Mouse (Mus musculus): ENCODE results near the gene Znrf2. TPM values are rescaled to one million over a fixed set of nuclear protein-coding genes. Genes with fewer than 3 reads are reported as not detected.

The Znrf2 gene
- polyA plus RNA-seq (2017; shearing (Covaris generic)), result 12.9 TPM

DNA sequence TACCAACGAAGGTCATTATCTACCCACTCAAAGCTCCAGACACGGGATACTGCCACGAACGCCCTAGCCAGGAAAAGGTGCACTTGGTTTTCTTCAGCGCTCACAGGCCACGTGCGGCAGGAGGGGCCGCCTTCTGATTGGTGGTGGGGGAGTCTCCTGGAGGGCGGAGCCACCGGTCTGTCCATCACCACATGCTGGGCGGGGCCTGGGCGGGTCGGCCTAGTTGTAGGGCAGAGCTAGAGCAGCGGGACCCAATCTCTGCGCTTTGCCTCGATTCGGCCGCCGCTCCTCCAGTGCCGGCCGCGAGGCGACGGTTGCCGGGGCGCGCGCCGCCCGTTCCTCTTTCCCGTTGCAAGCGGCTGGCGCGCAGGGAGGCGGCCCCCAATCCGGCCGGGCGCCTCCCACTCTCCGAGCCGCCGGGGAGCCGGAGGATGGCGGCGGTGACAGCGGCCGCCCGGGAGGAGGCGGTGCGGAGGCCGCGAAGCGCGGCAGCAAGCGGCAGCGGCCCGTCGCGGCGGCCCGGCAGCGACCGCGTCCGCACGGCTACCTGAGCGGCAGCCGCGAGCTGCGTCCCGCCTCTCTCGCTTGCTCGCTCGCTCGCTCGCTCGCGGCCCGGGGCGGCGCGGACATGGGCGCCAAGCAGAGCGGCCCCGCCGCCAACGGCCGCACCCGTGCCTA, at the start of gene Znrf2:
TSS of gene Znrf2 (plus strand) at position 529 of the 678 bp plus-strand sequence.

Other genes with a start within 250 kb of the Znrf2 start
- gene Plekha8, start 221.8 kb upstream of the Znrf2 start, polyA plus RNA-seq (2017; shearing (Covaris generic)), result 0.57 TPM
- gene Fkbp14, start 219.6 kb upstream of the Znrf2 start, polyA plus RNA-seq (2017; shearing (Covaris generic)), result not detected
- gene Mturn, start 135.3 kb upstream of the Znrf2 start, polyA plus RNA-seq (2017; shearing (Covaris generic)), result 36.7 TPM
- 34.1 TPM for gene Nod1, start 155.7 kb downstream of the Znrf2 start, polyA plus RNA-seq (2017; shearing (Covaris generic))
- 34.4 TPM for gene Ggct, start 176.0 kb downstream of the Znrf2 start, polyA plus RNA-seq (2017; shearing (Covaris generic))
- gene Gars, start 221.1 kb downstream of the Znrf2 start, polyA plus RNA-seq (2017; shearing (Covaris generic)), result 15.3 TPM

Measured in CD4-positive, CD25-positive, alpha-beta regulatory T cell, adult 9 weeks (primary cell).